Mouse (Mus musculus) hindbrain, embryonic 14.5 days (tissue): Measurements from ENCODE around the gene Otulinl. TPM values are rescaled to one million over a fixed set of nuclear protein-coding genes. Genes with fewer than 3 reads are reported as not detected.

Experiments used
- ATAC-seq: fragments of 200-750 bp; cut with Nextera tagmentation; 2 replicates; pipeline ENCODE4 v1.8.0; 2017; ENCODE audit warnings: moderate number of reproducible peaks, mild to moderate bottlenecking, moderate TSS enrichment, moderate library complexity; ENCODE audit not compliant: low FRiP score
- DNase-seq: peaks from one replicate; pipeline ENCODE4 v3.0.0-alpha.2; 2015; ENCODE audit warnings: low spot score
- H3K27ac ChIP-seq: fragments of 300-500 bp; sonication (generic); 2 replicates; pipeline ENCODE4 v1.5.1; 2014; ENCODE audit warnings: mild to moderate bottlenecking, moderate library complexity
- H3K27me3 ChIP-seq: fragments of 300-500 bp; sonication (generic); 2 replicates; pipeline ENCODE4 v1.6.1; 2014; ENCODE audit warnings: mild to moderate bottlenecking, low read length, mixed read lengths; ENCODE audit not compliant: control insufficient read depth, insufficient read depth
- H3K36me3 ChIP-seq: fragments of 300-500 bp; sonication (generic); replicated peaks from 2 replicates; pipeline ENCODE4 v1.6.1; 2014; ENCODE audit not compliant: control insufficient read depth, insufficient read depth
- H3K4me1 ChIP-seq: fragments of 300-500 bp; sonication (generic); replicated peaks from 2 replicates; pipeline ENCODE4 v1.6.1; 2014; ENCODE audit warnings: antibody characterized with exemption, low read length, mixed read lengths; ENCODE audit not compliant: control insufficient read depth, insufficient read depth
- H3K4me2 ChIP-seq: fragments of 300-500 bp; sonication (generic); replicated peaks from 2 replicates; pipeline ENCODE4 v1.6.1; 2014; ENCODE audit warnings: mild to moderate bottlenecking, moderate library complexity
- H3K4me3 ChIP-seq: fragments of 300-500 bp; sonication (generic); replicated peaks from 2 replicates; pipeline ENCODE4 v1.5.1; 2014; ENCODE audit warnings: mild to moderate bottlenecking, low read length
- H3K9ac ChIP-seq: fragments of 300-500 bp; sonication (generic); 2 replicates; pipeline ENCODE4 v1.6.1; 2014
- H3K9me3 ChIP-seq: fragments of 300-500 bp; sonication (generic); 2 replicates; pipeline ENCODE4 v1.6.1; 2016; ENCODE audit warnings: low read length; ENCODE audit not compliant: control insufficient read depth
- WGBS: fragments of 180-500 bp; shearing (Covaris S2); extraction: QIAGEN DNeasy Blood & Tissue Kit; methylation state at CpG from one replicate; pipeline ENCODE4 v1.1.7; 2014; 5-methylcytosine and 5-hydroxymethylcytosine counted together
- polyA plus RNA-seq: library from polyadenylated mRNA; unstranded; fragments of >200 nt; fragmentation: Nextera tagmentation; extraction: Ambion mirVana; gene quantifications from 2 replicates; pipeline ENCODE4 v1.2.1, GENCODE M21; 2014

Otulinl gene
- polyA plus RNA-seq, 1 experiment from 2014 or later, result 15.2 TPM

GRCm38 (mm10) chr15:27646665-27647064, 34.7 kb downstream of the Otulinl start:
- H3K36me3 ChIP-seq, result no peaks in the 10 kb centered on the region
- no peak overlapping the region for H3K4me2 ChIP-seq
- ATAC-seq (no peak), DNase-seq (no peak)
- no peaks in the 10 kb centered on the region for H3K27me3 ChIP-seq
- no peaks in the 10 kb centered on the region for H3K9me3 ChIP-seq
- 98% methylated on average over 8 of the region's 8 CpGs for WGBS
- H3K4me1 ChIP-seq, result no peaks in the 10 kb centered on the region
- H3K9ac ChIP-seq, result no peak overlapping the region
- H3K4me3 ChIP-seq, result no peak overlapping the region
- H3K27ac ChIP-seq, result no peak overlapping the region

GRCm38 (mm10) chr15:27645250-27645649, 36.1 kb downstream of the Otulinl start:
- Histone ChIP-seq H3K27me3 (no peaks in the 10 kb centered on the region), H3K36me3 (no peaks in the 10 kb centered on the region), H3K27ac (no peak overlapping the region), H3K9me3 (no peaks in the 10 kb centered on the region), H3K9ac (no peak overlapping the region), H3K4me1 (no peaks in the 10 kb centered on the region), H3K4me2 (no peak overlapping the region), H3K4me3 (no peak overlapping the region)
- DNase-seq (no peak), ATAC-seq (no peak)
- 90% methylated on average over 3 of the region's 3 CpGs for WGBS

GRCm38 (mm10) chr15:27642895-27643294, 38.5 kb downstream of the Otulinl start:
- WGBS, result 89% methylated on average over 3 of the region's 3 CpGs
- H3K4me2 ChIP-seq, result no peak overlapping the region
- no peak overlapping the region for H3K27ac ChIP-seq
- H3K36me3 ChIP-seq, result no peaks in the 10 kb centered on the region
- no peak for DNase-seq
- H3K9me3 ChIP-seq, result no peaks in the 10 kb centered on the region
- ATAC-seq, result no peak
- no peak overlapping the region for H3K4me3 ChIP-seq
- no peak overlapping the region for H3K9ac ChIP-seq
- H3K27me3 ChIP-seq, result no peaks in the 10 kb centered on the region
- no peaks in the 10 kb centered on the region for H3K4me1 ChIP-seq

- DNase-seq, result no peak
- Histone ChIP-seq H3K9ac (no peak overlapping the region), H3K4me3 (no peak overlapping the region), H3K9me3 (no peaks in the 10 kb centered on the region), H3K4me2 (no peak overlapping the region), H3K27ac (no peak overlapping the region), H3K27me3 (no peaks in the 10 kb centered on the region), H3K36me3 (no peaks in the 10 kb centered on the region), H3K4me1 (no peaks in the 10 kb centered on the region)
- WGBS, result 77% methylated on average over 12 of the region's 12 CpGs
- ATAC-seq, result no peak
These were observed 40.2 kb downstream of the Otulinl start for GRCm38 (mm10) chr15:27641171-27641570.

- 86% methylated on average over 8 of the region's 8 CpGs for WGBS
- ATAC-seq, result no peak
- H3K4me2 ChIP-seq, result no peak overlapping the region
- no peak for DNase-seq
- no peaks in the 10 kb centered on the region for H3K36me3 ChIP-seq
- H3K27ac ChIP-seq, result no peak overlapping the region
- peaks cover 13% of the 10 kb centered on the region for H3K4me1 ChIP-seq
- H3K4me3 ChIP-seq, result no peak overlapping the region
- H3K27me3 ChIP-seq, result no peaks in the 10 kb centered on the region
- H3K9me3 ChIP-seq, result no peaks in the 10 kb centered on the region
- no peak overlapping the region for H3K9ac ChIP-seq
These were observed 47.2 kb downstream of the Otulinl start for GRCm38 (mm10) chr15:27633941-27634900.

- Histone ChIP-seq H3K27me3 (no peaks in the 10 kb centered on the region), H3K9me3 (no peaks in the 10 kb centered on the region), H3K9ac (peak within 1 kb of the TSS; percentile 79), H3K4me3 (peak within 1 kb of the TSS; percentile 84), H3K4me2 (peak within 1 kb of the TSS; percentile 76), H3K36me3 (peaks cover 7% of the 10 kb centered on the region; the same call in 1 of the 2 replicates), H3K27ac (0 out of 2 replicates have a peak within 1 kb of the TSS, but pooled peaks have one; percentile 62), H3K4me1 (peaks cover 18% of the 10 kb centered on the region)
- 6% methylated on average over 56 of the region's 56 CpGs for WGBS
- DNase-seq, result peak; percentile 99
- ATAC-seq, result peak; percentile 98
These were observed 50.6 kb downstream of the Otulinl start, which contains the start of gene Otulin for GRCm38 (mm10) chr15:27630601-27631383. TSS of gene Otulin (minus strand) at chr15:27630693.

GRCm38 (mm10) chr15:27629800-27630600, 51.4 kb downstream of the Otulinl start:
- peaks cover 13% of the 10 kb centered on the region for H3K36me3 ChIP-seq
- 0 out of 2 replicates have a peak overlapping the region, but pooled peaks have one; percentile 62 for H3K27ac ChIP-seq
- no peak for DNase-seq
- no peaks in the 10 kb centered on the region for H3K27me3 ChIP-seq
- H3K4me1 ChIP-seq, result peaks cover 18% of the 10 kb centered on the region
- H3K9ac ChIP-seq, result peak overlapping the region; percentile 79
- peak; percentile 77; the same call in 1 of the 2 replicates for ATAC-seq
- 3% methylated on average over 48 of the region's 53 CpGs for WGBS
- no peaks in the 10 kb centered on the region for H3K9me3 ChIP-seq
- H3K4me3 ChIP-seq, result peak overlapping the region; percentile 84
- H3K4me2 ChIP-seq, result peak overlapping the region; percentile 76

- Histone ChIP-seq H3K4me3 (no peak overlapping the region), H3K9ac (no peak overlapping the region), H3K27me3 (no peaks in the 10 kb centered on the region), H3K4me1 (peaks cover 18% of the 10 kb centered on the region), H3K9me3 (no peaks in the 10 kb centered on the region), H3K27ac (no peak overlapping the region), H3K36me3 (peaks cover 13% of the 10 kb centered on the region), H3K4me2 (peak overlapping the region; percentile 76)
- ATAC-seq, result no peak
- no peak for DNase-seq
- 82% methylated on average over 4 of the region's 4 CpGs for WGBS
These were observed 52.3 kb downstream of the Otulinl start for GRCm38 (mm10) chr15:27629046-27629445.
